Mouse (Mus musculus): Measurements from ENCODE around the gene Pla2g6. TPM values are rescaled to one million over a fixed set of nuclear protein-coding genes. Genes with fewer than 3 reads are reported as not detected.

The Pla2g6 gene
- polyA plus RNA-seq, 1 experiment from 2014 or later: 10.7 TPM

- 52% methylated on average over 10 of the region's 10 CpGs for WGBS
- H3K4me1 ChIP-seq (replicated peaks; ENCODE audit: insufficient read depth, low read length): no peaks in the 10 kb centered on the region
- no peak overlapping the region for H3K9ac ChIP-seq (ENCODE audit: low read depth, low read length)
- H3K9me3 ChIP-seq (replicated peaks; ENCODE audit: low read length): no peaks in the 10 kb centered on the region
- DNase-seq (ENCODE audit: low spot score) (no peak), ATAC-seq (replicated peaks; ENCODE audit: low FRiP score, low read depth) (no peak)
- H3K27ac ChIP-seq: no peak overlapping the region
- no peaks in the 10 kb centered on the region for H3K27me3 ChIP-seq (ENCODE audit: insufficient read depth, low read length)
- no peaks in the 10 kb centered on the region for H3K36me3 ChIP-seq (ENCODE audit: insufficient read depth, low read length)
- TF ChIP-seq CTCF (IDR thresholded peaks at IDR 0.05; ENCODE audit: low read depth): no peak
- no peak overlapping the region for H3K4me2 ChIP-seq (ENCODE audit: low read length)
- H3K4me3 ChIP-seq (replicated peaks; ENCODE audit: low read depth, low read length): no peak overlapping the region
Measured at GRCm38 (mm10) chr15:79277728-79278127, 50.5 kb downstream of the Pla2g6 start.

- WGBS: 38% methylated on average over 10 of the region's 10 CpGs
- ATAC-seq (replicated peaks; ENCODE audit: low FRiP score, low read depth): peak; percentile 45; the same call in 1 of the 2 replicates
Measured at GRCm38 (mm10) chr15:79273020-79273419, 55.2 kb downstream of the Pla2g6 start.

GRCm38 (mm10) chr15:79271124-79271746 is 57.0 kb downstream of the Pla2g6 start:
- H3K27ac ChIP-seq: no peak overlapping the region
- 0 out of 2 replicates have a peak overlapping the region, but pooled peaks have one; percentile 4 for H3K4me3 ChIP-seq (replicated peaks; ENCODE audit: low read depth, low read length)
- peak; percentile 69 for DNase-seq (ENCODE audit: low spot score)
- ATAC-seq (replicated peaks; ENCODE audit: low FRiP score, low read depth): 0 out of 2 replicates have a peak, but pooled peaks have one; percentile 43
- WGBS: 17% methylated on average over 17 of the region's 17 CpGs
- peak overlapping the region; percentile 53 for H3K4me2 ChIP-seq (ENCODE audit: low read length)
- H3K9me3 ChIP-seq (replicated peaks; ENCODE audit: low read length): no peaks in the 10 kb centered on the region
- no peaks in the 10 kb centered on the region for H3K27me3 ChIP-seq (ENCODE audit: insufficient read depth, low read length)
- H3K4me1 ChIP-seq (replicated peaks; ENCODE audit: insufficient read depth, low read length): no peaks in the 10 kb centered on the region; the same call in 1 of the 2 replicates
- TF ChIP-seq CTCF (IDR thresholded peaks at IDR 0.05; ENCODE audit: low read depth): peak; percentile 77
- H3K9ac ChIP-seq (ENCODE audit: low read depth, low read length): no peak overlapping the region
- H3K36me3 ChIP-seq (ENCODE audit: insufficient read depth, low read length): no peaks in the 10 kb centered on the region

More at GRCm38 (mm10) chr15:79273020-79273419, 55.2 kb downstream of the Pla2g6 start:
- H3K9me3 ChIP-seq (replicated peaks; ENCODE audit: low read length): no peaks in the 10 kb centered on the region
- no peak for DNase-seq (ENCODE audit: low spot score)
- H3K27me3 ChIP-seq (ENCODE audit: insufficient read depth, low read length): no peaks in the 10 kb centered on the region
- H3K4me1 ChIP-seq (replicated peaks; ENCODE audit: insufficient read depth, low read length): no peaks in the 10 kb centered on the region; the same call in 1 of the 2 replicates
- no peak for TF ChIP-seq CTCF (IDR thresholded peaks at IDR 0.05; ENCODE audit: low read depth)
- H3K9ac ChIP-seq (ENCODE audit: low read depth, low read length): no peak overlapping the region
- H3K36me3 ChIP-seq (ENCODE audit: insufficient read depth, low read length): no peaks in the 10 kb centered on the region
- no peak overlapping the region for H3K4me2 ChIP-seq (ENCODE audit: low read length)
- H3K4me3 ChIP-seq (replicated peaks; ENCODE audit: low read depth, low read length): no peak overlapping the region
- no peak overlapping the region for H3K27ac ChIP-seq

- Histone ChIP-seq H3K27ac (no peak overlapping the region), H3K4me3 (replicated peaks; ENCODE audit: low read depth, low read length) (0 out of 2 replicates have a peak overlapping the region, but pooled peaks have one; percentile 4), H3K27me3 (ENCODE audit: insufficient read depth, low read length) (no peaks in the 10 kb centered on the region), H3K4me2 (ENCODE audit: low read length) (peak overlapping the region; percentile 53), H3K9ac (ENCODE audit: low read depth, low read length) (no peak overlapping the region), H3K4me1 (replicated peaks; ENCODE audit: insufficient read depth, low read length) (no peaks in the 10 kb centered on the region; the same call in 1 of the 2 replicates), H3K9me3 (replicated peaks; ENCODE audit: low read length) (no peaks in the 10 kb centered on the region), H3K36me3 (ENCODE audit: insufficient read depth, low read length) (no peaks in the 10 kb centered on the region)
- no peak for ATAC-seq (replicated peaks; ENCODE audit: low FRiP score, low read depth)
- TF ChIP-seq CTCF (IDR thresholded peaks at IDR 0.05; ENCODE audit: low read depth): peak; percentile 14; the same call in 1 of the 2 replicates
- 1% methylated on average over 33 of the region's 33 CpGs for WGBS
- DNase-seq (ENCODE audit: low spot score): peak; percentile 73
Measured at GRCm38 (mm10) chr15:79270317-79271123, 57.7 kb downstream of the Pla2g6 start.

- ATAC-seq (replicated peaks; ENCODE audit: low FRiP score, low read depth): no peak
- H3K27me3 ChIP-seq (ENCODE audit: insufficient read depth, low read length): no peaks in the 10 kb centered on the region
Measured at GRCm38 (mm10) chr15:79268521-79268920, 59.7 kb downstream of the Pla2g6 start.

GRCm38 (mm10) chr15:79265384-79265783 is 62.8 kb downstream of the Pla2g6 start:
- Histone ChIP-seq H3K27me3 (ENCODE audit: insufficient read depth, low read length) (no peaks in the 10 kb centered on the region), H3K36me3 (ENCODE audit: insufficient read depth, low read length) (no peaks in the 10 kb centered on the region), H3K4me2 (ENCODE audit: low read length) (no peak overlapping the region), H3K4me1 (replicated peaks; ENCODE audit: insufficient read depth, low read length) (no peaks in the 10 kb centered on the region; the same call in none of the 2 replicates), H3K9me3 (replicated peaks; ENCODE audit: low read length) (no peaks in the 10 kb centered on the region), H3K27ac (no peak overlapping the region), H3K4me3 (replicated peaks; ENCODE audit: low read depth, low read length) (no peak overlapping the region), H3K9ac (ENCODE audit: low read depth, low read length) (no peak overlapping the region)
- no peak for DNase-seq (ENCODE audit: low spot score)
- no peak for ATAC-seq (replicated peaks; ENCODE audit: low FRiP score, low read depth)
- TF ChIP-seq CTCF (IDR thresholded peaks at IDR 0.05; ENCODE audit: low read depth): no peak
- WGBS: 54% methylated on average over 4 of the region's 4 CpGs

More at GRCm38 (mm10) chr15:79268521-79268920, 59.7 kb downstream of the Pla2g6 start:
- no peak for TF ChIP-seq CTCF (IDR thresholded peaks at IDR 0.05; ENCODE audit: low read depth)
- H3K36me3 ChIP-seq (ENCODE audit: insufficient read depth, low read length): no peaks in the 10 kb centered on the region
- no peak overlapping the region for H3K9ac ChIP-seq (ENCODE audit: low read depth, low read length)
- H3K27ac ChIP-seq: no peak overlapping the region
- WGBS: 22% methylated on average over 1 of the region's 1 CpGs
- no peak overlapping the region for H3K4me3 ChIP-seq (replicated peaks; ENCODE audit: low read depth, low read length)
- H3K9me3 ChIP-seq (replicated peaks; ENCODE audit: low read length): no peaks in the 10 kb centered on the region
- no peak overlapping the region for H3K4me2 ChIP-seq (ENCODE audit: low read length)
- no peak for DNase-seq (ENCODE audit: low spot score)
- H3K4me1 ChIP-seq (replicated peaks; ENCODE audit: insufficient read depth, low read length): no peaks in the 10 kb centered on the region; the same call in 1 of the 2 replicates

Data from kidney, postnatal 0 days (tissue).